Mouse (Mus musculus) cerebellum, adult 2 months (tissue): Measurements from ENCODE around the gene Rnf43.

Experiments used
- CTCF ChIP-seq: fragments of 200-500 bp; IDR thresholded peaks from 2 replicates; pipeline ENCODE4 v1.5.1; 2011; ENCODE audit warnings: low read depth, mild to moderate bottlenecking, control low read depth, low read length, moderate library complexity, borderline replicate concordance; ENCODE audit not compliant: insufficient read depth
- POLR2A ChIP-seq: fragments of 200-500 bp; IDR thresholded peaks from 2 replicates; pipeline ENCODE4 v1.6.1; 2011; ENCODE audit warnings: low read length, control low read depth, borderline replicate concordance; ENCODE audit not compliant: insufficient read depth

- TF ChIP-seq CTCF (no peak), POLR2A (no peak)
Measured at GRCm38 (mm10) chr11:87665224-87665623, 2.7 kb downstream of the Rnf43 start.
